Mouse (Mus musculus): ENCODE data around the gene Hic2. TPM values are rescaled to one million over a fixed set of nuclear protein-coding genes. Genes with fewer than 3 reads are reported as not detected.

Hic2 gene
- total RNA-seq, 2 experiments from 2014 or later, result 4.9 to 6.0 TPM

DNA sequence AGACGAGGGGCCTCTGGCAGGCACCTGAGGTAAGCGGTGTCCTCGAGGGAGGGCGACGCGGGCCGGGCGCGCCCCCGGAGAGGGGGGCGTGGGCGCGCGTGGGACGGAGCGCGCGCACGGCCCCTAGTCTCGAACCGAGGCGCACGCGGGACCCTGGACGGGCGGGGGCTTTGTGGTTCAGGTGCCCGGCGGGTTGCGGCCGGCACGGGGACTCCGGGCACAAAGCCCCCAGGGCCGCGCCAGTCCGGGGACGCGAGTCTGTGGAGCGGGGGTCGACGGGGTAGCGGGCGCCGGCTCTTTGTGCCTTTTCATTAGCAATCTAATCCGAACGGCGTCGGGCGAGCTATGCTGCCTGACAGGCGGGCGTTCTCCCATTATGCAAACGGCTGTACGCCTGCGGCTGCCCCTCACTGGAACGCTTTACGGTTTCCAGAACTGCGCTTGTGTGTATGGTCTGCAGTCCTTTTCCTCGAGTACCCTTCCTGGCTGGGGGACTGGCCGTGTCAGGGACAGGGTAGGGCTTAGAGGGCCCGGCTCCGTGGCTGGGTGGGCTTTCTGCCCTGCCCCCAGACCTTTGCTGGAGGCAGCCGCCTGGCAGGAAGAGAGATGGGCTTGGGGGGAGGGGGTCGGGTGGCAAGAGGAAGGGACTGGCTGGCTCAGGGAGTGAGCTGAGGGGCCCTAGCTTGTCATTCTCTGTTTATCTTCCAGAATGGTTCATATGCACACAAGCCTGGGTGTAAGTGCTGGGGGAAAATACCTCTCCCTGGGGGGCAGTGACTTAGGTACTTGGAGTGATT lies 528 bp downstream of the Hic2 start:
- peak; percentile 33 to 52 for DNase-seq (ENCODE audit: low spot score in 2 of 2)

DNA sequence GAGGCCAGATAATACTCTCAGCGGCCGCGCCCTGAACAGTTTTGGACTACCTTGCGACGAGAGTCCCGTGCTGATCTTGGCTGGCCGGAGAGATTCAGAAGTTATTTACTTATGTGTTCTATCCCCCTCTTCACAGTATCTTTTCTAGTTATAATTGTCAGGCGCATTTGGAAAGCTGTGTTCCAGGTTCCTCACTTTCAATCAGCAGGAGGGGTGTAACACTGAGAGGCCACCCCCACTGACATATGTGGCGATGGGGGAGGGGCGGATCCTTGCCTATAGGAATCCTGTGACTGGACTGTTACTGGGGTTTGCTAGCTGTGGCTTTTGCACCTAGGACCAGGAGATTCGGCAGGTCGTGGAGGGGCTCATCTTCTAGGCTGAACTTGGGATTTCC lies 1.1 kb downstream of the Hic2 start:
- peak; percentile 11 to 42 for DNase-seq (ENCODE audit: low spot score in 2 of 2)

DNA sequence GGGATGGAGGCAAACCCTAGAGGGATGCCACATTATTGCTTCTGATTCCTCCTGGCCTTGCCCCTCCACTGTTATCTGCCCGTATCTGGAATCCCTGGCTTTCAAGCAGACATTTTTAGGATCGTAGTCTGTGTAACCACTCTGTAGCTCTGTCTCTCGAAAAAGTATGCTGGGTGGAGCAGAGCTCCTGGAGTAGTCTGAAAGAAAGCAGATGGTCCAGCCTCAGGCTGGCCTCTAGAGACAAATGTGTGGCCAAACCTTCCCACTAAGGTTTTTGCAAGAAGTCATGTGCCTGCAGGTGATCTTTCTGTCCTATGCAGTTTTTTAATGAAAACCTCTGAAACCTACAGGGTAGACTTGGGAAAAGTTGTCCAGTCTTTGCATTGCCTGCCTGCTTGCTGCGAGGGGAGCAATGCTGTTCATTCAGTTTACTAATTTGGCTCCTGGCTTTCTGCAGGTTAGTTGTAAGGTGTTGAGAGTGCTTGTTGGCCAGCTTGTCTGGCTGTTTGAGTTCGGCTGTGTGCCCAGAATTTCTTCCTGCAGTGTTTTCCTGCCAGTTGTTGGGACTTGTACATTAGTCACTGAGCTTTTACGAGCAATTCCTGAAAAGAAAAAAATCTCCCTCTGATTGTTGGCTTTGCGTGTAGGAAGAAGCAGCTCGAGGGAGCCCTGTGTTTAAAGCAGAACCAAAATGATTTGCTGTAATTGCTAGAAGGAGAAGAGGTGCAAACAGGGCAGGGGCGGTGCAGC lies 1.7 kb downstream of the Hic2 start:
- peak; percentile 22 to 35 for DNase-seq (ENCODE audit: low spot score in 2 of 2)

DNA sequence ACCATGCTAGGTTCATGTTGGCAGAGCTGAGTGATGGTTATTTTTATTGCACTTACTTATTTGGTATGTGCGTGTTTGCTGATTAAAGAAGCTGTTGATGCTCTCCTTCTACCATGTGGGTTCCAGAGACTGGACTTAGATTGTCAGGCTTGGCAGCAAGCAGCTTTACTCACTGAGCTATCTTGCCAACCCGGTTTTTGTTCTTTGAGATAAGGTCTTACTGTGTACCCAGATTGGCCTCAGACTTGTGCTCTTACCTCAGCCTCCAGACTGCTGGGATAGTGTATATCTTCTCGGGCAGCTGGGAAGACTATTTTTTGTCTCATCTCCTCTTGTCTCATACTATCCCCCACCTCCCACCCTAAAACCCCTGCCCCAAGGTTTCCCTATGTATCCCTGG lies 4.3 kb downstream of the Hic2 start:
- DNase-seq (ENCODE audit: low spot score in 2 of 2), result no peak

DNA sequence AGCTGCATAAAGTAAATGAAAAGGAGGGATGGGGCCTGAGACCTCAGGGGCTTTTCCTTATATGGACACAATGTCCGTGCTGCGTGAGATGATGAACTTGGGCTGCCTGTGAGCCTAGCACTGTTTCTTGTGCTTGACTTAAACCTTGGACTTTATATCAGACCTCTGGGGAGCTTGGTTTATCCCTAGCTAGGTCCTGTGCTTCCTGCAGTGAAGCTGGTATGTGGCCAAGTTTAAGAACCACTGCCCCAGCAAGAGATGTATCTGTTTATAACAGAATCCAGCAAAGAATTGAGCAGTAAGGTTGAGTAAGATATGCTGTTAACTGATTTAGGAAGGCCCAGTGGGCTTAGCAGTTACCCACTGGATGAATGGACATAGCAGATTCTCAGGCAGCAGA lies 6.0 kb downstream of the Hic2 start:
- no peak for DNase-seq (ENCODE audit: low spot score in 2 of 2)

DNA sequence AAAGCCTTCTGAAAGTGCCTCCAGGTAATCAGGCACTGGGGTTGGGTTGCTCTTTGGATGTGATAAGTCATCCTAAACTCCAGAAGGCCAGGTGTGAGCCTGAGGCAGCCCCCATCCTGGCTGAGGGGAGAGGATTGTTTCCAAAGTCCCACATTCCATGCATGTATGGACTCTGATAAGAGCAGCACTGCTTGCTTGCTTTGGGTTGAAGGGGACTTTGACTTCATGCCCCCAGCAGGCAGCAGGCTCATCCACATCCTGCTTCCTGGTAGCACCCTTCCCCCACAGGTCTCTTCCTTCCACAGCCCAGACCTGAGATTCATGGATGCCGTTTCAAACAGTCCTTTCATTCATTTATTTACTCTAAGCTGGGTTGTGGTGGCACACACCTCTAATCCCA lies 10.4 kb downstream of the Hic2 start:
- no peak for DNase-seq (ENCODE audit: low spot score in 2 of 2)

DNA sequence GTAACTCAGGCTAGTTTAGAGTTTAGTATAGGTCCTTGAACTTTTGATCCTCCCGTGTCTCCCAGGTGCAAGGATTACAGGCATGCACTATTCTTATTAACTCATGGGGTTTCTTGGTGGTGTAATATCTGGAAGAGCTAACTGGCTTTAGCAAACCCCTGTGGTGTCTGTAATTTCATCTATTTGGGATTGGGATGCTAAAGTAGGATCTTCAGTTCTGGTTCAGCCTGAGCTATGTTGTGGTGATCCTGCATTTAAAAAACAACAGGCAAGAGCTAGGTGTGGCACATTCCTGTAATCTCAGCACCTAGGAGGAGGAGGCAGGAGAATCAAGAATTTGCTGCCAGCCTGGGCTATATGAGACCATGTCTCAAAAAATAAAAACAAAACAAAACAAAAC lies 11.6 kb downstream of the Hic2 start:
- DNase-seq (ENCODE audit: low spot score in 2 of 2), result no peak

DNA sequence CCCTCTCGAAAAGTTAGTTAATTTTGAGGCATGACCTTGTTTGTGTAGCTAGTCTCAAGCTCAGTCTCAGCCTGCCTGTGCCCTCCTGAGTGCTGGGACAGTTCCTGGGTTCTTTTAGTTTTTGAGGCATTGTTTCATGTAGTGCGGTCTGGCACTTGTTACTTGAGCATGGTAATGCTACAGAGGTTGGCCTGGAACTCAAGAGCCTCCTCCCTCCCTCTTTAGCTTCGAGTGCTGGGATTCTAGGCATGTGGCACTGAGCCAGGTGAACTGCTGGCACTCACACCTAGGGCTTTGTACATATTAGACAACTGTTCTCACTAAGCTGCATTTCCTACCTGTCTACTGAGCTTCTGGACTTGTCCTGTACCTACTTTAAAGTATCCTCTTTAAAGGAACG lies 14.4 kb downstream of the Hic2 start:
- DNase-seq (ENCODE audit: low spot score in 2 of 2), result no peak

DNA sequence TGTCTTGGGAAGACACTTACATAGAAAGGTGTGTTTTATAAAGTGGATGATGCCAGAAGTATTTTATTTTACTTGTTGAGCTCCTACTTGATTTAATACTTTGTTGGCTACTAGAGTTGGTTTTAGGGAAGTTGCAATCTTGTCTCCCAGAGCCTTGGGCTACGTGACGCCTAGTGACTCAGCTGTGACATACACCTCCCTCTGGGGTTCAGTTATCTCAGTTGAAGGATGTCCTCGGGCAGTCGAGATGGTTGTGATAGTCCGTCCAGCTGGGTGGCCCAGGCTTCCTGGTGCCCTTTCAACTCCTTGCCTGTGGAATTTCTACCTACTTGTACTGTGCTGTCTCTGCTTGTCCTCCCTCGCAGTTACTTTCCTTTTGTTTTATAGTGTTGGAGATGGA lies 15.8 kb downstream of the Hic2 start:
- DNase-seq (ENCODE audit: low spot score in 2 of 2), result no peak

DNA sequence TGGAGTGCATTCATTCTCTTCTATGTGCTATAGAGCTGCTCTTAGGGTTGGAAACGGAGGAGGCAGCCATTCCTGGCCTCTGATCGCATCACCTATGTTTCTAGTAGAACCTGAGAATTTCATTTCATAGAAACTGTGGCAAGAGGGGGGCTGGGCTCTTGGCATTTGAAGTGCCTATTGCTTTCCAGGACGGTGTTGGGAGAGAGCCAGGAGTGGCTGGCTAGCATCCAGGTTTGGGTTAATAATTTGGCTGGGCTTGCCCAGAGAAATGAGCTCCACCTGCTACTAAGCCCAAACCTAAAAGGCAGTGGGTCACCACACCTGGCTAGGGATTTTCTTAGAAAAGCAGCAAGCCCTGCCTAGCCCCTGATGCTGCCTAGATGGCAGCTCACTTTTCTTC lies 18.2 kb downstream of the Hic2 start:
- DNase-seq (ENCODE audit: low spot score in 2 of 2), result peak in 1 of 2 experiments; percentile 53

DNA sequence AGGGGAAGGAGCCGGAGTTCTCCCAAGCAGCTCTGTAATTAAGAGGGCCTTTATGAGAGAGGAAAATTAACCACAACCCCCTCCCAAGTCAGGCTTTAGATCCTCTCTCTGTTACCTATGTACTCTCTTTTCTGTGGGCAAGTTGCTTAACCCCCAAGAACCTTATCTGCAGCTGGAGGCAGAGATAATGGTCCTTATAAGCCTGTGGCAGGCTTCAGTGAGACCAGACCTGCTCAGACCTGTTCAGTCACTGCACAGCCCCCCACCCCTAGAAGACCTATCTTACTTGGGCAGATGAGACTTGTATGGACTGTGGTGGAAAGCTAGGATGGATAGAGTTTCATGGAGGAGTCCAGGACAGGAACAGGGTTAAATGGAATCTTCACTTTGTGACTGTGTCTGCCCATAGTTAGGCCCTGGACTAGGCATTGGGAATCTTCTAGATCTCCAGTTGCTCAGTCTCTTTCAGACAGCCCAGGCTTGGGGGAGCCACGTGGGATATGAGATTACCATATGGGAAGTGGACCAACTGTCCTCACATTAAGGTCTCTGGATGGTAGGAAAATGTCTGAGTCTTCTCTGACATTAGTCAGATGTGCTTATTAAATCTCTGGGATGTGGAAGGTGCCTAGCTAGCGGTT lies 18.8 kb downstream of the Hic2 start:
- no peak for DNase-seq (ENCODE audit: low spot score in 2 of 2)

DNA sequence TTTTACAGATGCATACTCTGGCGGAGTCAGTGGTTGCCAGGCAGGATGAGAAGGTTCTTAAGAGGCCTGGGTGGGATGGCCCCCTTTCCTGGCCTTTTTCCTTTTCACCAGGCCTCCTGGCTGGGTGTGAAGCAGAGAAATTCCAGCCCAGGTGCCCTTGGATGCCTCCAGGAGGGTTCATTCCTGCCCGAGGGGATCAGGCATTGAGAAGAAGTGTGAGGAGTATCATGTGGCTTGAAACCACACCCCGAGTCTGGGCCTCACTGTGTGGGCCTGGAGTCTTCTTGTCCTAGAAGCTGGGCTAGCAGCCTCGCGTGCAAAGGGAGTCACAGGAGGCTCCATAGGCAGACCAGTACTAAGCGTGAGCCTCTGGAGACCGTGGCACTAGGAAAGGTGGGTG lies 19.5 kb downstream of the Hic2 start:
- no peak for DNase-seq (ENCODE audit: low spot score in 2 of 2)

DNA sequence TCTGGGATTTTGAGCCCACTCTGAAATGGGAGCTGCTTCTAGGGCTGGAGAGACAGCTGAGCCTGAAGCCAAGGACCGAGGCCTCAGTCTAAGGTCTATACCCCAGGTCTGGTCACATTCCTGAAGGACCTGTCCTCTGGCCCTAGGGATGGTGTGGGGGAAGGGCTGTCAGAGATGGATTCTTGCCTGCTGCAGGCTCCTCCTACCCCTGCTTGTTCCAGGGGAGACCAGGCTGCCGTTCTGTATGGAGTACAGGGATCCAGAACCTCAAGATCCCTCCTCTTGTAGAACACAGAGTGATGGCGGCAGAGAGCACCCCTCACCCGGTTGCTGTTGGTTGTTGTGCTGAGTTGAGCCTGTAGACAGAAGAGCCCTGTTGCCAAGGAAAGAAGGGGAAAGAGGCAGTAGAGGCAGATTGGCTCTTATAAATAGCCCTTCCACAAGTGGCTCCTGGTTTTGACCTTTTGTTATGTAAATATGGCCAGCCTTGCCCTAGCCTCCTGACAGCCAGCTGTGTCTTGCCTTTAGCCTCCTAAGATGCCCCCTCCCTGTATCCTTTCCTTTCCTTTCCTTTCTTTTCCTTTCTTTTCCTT lies 20.7 kb downstream of the Hic2 start:
- no peak for DNase-seq (ENCODE audit: low spot score in 2 of 2)

DNA sequence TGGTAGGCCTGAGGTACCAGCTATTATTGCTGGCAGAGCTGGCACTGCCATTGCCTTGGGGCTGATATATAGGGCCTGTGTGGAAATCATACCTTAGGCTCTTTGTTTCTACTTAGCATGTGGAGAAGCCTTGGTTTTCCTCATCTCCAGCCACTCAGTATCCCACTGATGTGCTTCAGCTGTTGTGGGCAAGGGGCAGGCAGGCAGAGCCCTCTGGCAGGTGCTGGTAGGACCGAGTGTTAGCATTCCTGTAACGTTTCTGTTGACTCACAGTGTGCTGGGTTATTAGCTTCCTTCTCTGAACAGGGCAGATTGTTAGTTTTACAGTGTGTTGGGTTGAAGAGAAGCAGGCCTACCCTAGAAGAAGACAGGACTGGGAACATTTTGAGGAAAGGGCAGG lies 21.9 kb downstream of the Hic2 start:
- no peak for DNase-seq (ENCODE audit: low spot score in 2 of 2)

DNA sequence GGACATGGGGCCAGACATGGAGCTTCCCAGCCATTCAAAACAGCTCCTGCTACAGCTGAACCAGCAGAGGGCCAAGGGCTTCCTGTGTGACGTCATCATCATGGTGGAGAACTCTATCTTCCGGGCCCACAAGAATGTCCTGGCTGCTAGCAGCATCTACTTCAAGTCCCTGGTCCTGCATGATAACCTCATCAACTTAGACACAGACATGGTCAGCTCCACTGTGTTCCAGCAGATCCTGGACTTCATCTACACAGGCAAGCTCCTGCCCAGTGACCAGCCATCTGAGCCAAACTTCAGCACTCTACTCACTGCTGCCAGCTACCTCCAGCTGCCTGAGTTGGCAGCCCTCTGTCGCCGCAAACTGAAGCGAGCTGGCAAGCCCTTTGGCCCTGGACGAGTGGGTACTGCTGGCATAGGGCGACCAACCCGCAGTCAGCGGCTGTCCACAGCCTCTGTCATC lies 24.0 kb downstream of the Hic2 start:
- no peak for DNase-seq (ENCODE audit: low spot score in 2 of 2)

DNA sequence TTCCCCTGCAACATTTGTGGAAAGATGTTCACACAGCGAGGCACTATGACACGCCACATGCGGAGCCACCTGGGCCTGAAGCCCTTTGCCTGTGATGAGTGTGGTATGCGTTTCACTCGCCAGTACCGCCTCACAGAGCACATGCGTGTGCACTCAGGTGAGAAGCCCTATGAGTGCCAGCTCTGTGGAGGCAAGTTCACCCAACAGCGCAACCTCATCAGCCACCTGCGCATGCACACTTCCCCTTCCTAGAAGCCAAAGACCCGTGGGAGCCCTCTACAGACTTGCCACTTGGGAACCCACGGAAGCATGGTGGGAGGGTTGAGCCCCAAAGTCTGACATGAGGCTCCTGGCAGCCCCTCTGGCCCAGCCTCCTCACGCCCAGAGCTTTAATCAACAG lies 25.5 kb downstream of the Hic2 start:
- no peak for DNase-seq (ENCODE audit: low spot score in 2 of 2)

DNA sequence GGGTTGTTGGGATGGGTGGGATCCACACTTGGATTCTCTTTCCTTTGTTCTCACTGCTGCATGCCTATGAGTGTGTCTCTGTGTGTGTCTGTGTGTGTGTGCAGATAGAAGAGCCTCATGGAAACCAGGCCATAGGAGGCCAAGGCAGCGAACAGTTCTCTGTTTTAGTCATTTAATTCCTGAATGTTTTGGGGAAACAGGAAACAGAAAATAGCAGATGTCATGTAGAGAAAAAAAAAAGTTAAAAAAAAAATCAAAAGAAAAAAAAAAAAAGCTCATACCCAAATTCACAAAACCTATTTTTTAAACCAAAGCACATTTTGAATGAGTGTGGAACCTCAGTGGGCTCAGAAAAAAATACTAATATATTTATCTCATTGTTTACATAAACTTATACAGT lies 28.0 kb downstream of the Hic2 start:
- DNase-seq (ENCODE audit: low spot score in 2 of 2), result no peak

DNA sequence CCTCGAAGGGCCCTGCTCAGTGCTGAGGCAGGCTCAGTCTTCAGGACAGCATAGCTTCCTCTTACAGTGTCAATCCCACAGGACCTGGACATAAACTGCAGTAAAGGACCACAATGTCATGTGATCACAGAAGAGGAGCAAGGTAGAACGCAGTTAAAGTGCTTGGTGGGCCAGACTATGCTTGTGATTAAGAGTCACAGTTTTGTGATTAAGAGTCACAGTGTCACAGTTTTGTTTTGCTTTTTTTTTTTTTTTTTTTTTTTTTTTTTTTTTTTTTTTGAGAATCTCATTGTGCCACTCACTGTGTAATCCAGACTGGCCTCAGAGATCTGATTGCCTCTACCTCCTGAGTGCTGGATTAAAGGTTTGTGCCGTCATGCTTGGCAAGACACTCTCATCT lies 32.7 kb downstream of the Hic2 start:
- no peak for DNase-seq (ENCODE audit: low spot score in 2 of 2)

DNA sequence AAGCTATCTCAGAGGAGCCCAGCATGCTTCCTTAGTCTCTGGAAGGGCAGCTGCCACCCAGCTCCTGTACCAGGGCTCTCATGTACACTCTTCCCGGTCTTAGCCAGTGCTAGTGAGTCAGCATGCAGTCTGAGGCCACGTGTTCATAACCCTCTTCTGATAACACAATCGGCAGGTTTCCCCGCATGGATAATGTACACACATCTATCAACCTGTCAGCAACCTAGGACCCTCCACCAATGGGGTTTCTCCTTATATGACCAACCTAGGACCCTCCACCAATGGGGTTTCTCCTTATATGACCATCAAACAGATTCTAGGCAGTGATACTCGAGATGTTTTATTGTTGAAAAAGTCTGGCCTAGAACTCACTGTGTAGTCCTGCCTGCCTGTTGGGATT lies 34.6 kb downstream of the Hic2 start:
- no peak for DNase-seq (ENCODE audit: low spot score in 2 of 2)

DNA sequence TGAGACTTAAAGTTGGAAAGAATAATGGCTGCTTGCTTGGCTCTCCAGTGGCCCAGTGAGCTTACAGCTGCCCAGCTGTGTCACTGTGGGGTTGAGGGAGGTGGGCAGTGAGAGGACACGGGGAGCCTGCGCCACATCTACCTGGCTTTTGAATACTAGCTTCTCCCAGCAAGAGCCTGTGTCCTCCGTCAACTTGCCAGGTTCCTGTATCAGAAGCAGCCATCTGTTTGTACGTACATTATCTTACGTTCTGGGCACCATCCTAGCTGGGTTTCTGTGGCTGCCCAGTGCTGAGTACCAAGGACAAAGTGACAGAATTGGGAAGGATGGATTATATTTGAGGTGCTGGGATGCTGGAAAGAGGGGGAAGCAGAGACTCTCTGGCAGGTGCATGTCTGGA lies 36.5 kb downstream of the Hic2 start:
- DNase-seq (ENCODE audit: low spot score in 2 of 2), result no peak

DNA sequence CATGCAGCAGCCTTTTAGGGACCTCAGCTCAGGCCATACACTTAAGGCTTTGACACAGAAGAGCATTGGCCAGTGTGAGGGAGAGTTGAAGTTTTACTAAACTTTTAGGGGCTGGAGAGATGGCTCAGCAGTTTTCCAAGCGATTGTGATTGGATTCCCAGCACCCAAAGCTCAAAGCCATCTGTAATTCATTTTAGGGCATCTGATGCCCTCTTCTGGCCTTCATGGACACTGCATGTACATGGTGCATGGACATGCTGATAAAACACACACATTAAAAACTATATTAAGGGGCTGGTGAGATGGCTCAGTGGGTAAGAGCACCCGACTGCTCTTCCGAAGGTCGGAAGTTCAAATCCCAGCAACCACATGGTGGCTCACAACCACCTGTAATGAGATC lies 37.8 kb downstream of the Hic2 start:
- DNase-seq (ENCODE audit: low spot score in 2 of 2), result peak in 1 of 2 experiments; percentile 63

DNA sequence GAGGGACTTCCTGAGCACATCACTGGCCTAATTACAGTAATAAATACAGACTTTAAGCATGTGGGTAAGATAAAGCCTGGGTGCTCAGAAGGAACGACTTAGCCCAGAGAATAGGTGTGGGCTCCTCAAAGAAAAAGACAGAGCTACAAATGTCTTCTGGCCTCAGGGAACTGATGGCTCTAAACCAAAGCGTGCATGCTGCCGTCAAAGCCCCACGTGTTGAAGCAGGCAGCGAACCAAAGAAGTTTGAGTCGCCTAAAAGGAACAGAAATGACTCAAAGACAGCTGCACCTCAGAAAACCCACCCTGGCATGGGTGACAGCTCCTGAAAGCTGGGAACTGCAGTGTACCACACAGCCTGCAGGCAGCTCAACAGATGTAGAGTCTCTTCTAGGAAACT lies 38.5 kb downstream of the Hic2 start:
- no peak for DNase-seq (ENCODE audit: low spot score in 2 of 2)

Data from layer of hippocampus, adult 18-20 months (tissue).